Mouse (Mus musculus) heart, embryonic 14.5 days (tissue): ENCODE data around the gene Ly6g6f. TPM values are rescaled to one million over a fixed set of nuclear protein-coding genes. Genes with fewer than 3 reads are reported as not detected.
"Not testable (repeated sequence)": the region's sequence is repeated elsewhere in the genome, so short reads cannot be mapped to it uniquely, and the experiment has no call there.

Experiments
- ATAC-seq: fragments of 200-750 bp; cut with Nextera tagmentation; 2 replicates; pipeline ENCODE4 v1.8.0; 2017; ENCODE audit warnings: low read depth, moderate TSS enrichment; ENCODE audit not compliant: insufficient number of reproducible peaks, insufficient read depth, low FRiP score
- H3K27ac ChIP-seq, 2 experiments: fragments of 200-500 bp in 1 of 2; fragments of 300-500 bp in 1 of 2; sonication (generic) in 1 of 2; replicated peaks in 1 of 2; 2 replicates each; pipeline ENCODE4 v1.5.1; 2012 to 2014; ENCODE audit warnings: low read depth in 2 of 2, low read length in 2 of 2, control low read depth in 1 of 2, mild to moderate bottlenecking in 1 of 2, mixed read lengths in 1 of 2; ENCODE audit not compliant: control insufficient read depth in 1 of 2, insufficient read depth in 1 of 2
- H3K27me3 ChIP-seq: fragments of 300-500 bp; sonication (generic); 2 replicates; pipeline ENCODE4 v1.6.1; 2014; ENCODE audit warnings: mild to moderate bottlenecking, low read length, control low read depth; ENCODE audit not compliant: control insufficient read depth, insufficient read depth
- H3K36me3 ChIP-seq: fragments of 300-500 bp; sonication (generic); 2 replicates; pipeline ENCODE4 v1.6.1; 2014; ENCODE audit warnings: mild to moderate bottlenecking, control low read depth, low read length, mixed read lengths; ENCODE audit not compliant: control insufficient read depth, insufficient read depth
- H3K4me1 ChIP-seq, 2 experiments: fragments of 200-500 bp in 1 of 2; fragments of 300-500 bp in 1 of 2; sonication (generic) in 1 of 2; 2 replicates each; pipeline ENCODE4 v1.6.1; 2012 to 2014; ENCODE audit warnings: low read length in 2 of 2, control low read depth in 1 of 2, mixed read lengths in 1 of 2; ENCODE audit not compliant: control insufficient read depth in 2 of 2, insufficient read depth in 2 of 2
- H3K4me2 ChIP-seq: fragments of 300-500 bp; sonication (generic); 2 replicates; pipeline ENCODE4 v1.6.1; 2014; ENCODE audit warnings: mild to moderate bottlenecking, low read length
- H3K4me3 ChIP-seq, 2 experiments: fragments of 200-500 bp in 1 of 2; fragments of 300-500 bp in 1 of 2; sonication (generic) in 1 of 2; 2 replicates each; pipeline ENCODE4 v1.5.1; 2012 to 2014; ENCODE audit warnings: low read length in 2 of 2, mild to moderate bottlenecking in 2 of 2, control low read depth in 1 of 2, low read depth in 1 of 2, moderate library complexity in 1 of 2; ENCODE audit not compliant: control insufficient read depth in 1 of 2, insufficient read depth in 1 of 2
- H3K9ac ChIP-seq: fragments of 300-500 bp; sonication (generic); 2 replicates; pipeline ENCODE4 v1.6.1; 2014; ENCODE audit warnings: mild to moderate bottlenecking, low read length
- H3K9me3 ChIP-seq: fragments of 300-500 bp; sonication (generic); 2 replicates; pipeline ENCODE4 v1.6.1; 2016; ENCODE audit warnings: low read length, control low read depth; ENCODE audit not compliant: control insufficient read depth
- WGBS: fragments of 180-500 bp; shearing (Covaris S2); extraction: QIAGEN DNeasy Blood & Tissue Kit; methylation state at CpG from one replicate; pipeline ENCODE4 v1.1.7; 2014; 5-methylcytosine and 5-hydroxymethylcytosine counted together
- polyA plus RNA-seq: library from polyadenylated mRNA; unstranded; fragments of >200 nt; fragmentation: Nextera tagmentation; extraction: Ambion mirVana; gene quantifications from 2 replicates; pipeline ENCODE4 v1.2.1, GENCODE M21; 2014

Ly6g6f gene
- polyA plus RNA-seq, 1 experiment from 2014 or later, result not detected

DNA sequence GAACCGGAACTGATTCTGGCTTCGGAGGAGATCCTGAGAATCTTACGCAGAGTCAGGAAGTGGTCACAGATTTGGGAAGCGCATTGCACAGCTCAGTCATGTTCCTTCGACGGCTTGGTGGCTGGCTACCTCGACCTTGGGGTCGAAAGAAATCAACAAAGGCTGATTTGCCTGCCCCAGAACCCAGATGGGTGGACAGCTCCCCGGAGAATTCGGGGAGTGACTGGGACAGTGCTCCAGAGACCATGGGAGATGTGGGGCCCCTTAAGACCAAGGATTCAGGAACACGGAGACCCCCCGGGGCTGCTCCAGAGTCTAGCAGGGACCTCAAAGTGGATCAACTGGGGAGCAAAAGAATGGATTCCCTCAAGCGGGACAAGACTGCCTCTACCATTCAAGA lies 41.6 kb upstream of the Ly6g6f start:
- 62% methylated on average over 13 of the region's 13 CpGs for WGBS
- peak overlapping the region; percentile 76 for H3K4me2 ChIP-seq
- H3K4me3 ChIP-seq, result peak overlapping the region; percentile 65 to 78
- peak overlapping the region in 1 of 2 experiments; percentile 83; a peak in 2 of 4 replicates for H3K27ac ChIP-seq
- H3K9me3 ChIP-seq, result no peaks in the 10 kb centered on the region
- no peaks in the 10 kb centered on the region for H3K27me3 ChIP-seq
- H3K36me3 ChIP-seq, result peaks cover 39% of the 10 kb centered on the region
- peak overlapping the region; percentile 84 for H3K9ac ChIP-seq
- peaks cover 9 to 13% of the 10 kb centered on the region in 2 experiments for H3K4me1 ChIP-seq
- no peak for ATAC-seq

DNA sequence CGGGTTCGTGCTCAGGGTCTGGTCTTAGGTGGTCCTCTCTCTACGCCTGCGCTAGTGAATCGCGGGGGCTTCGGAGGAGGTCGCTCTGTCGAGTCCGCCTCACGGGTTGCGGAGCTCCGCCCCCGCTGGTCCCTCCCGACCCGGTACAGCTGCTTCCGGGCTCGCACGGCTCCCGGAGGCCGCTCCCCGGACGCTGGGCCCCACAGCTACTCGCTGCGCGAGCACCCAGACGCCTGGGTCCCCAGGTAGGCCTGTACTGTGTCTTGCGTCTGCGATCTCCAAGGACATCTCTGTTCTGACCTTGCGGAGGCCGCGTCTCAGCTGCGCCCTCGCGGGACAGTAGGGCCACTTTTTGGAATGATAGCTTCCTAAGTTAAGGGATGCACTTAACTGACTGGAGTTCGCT lies 40.8 kb upstream of the Ly6g6f start, which contains the start of gene D17H6S53E:
TSS of gene D17H6S53E (plus strand) at position 168 of the 406 bp plus-strand sequence.
- 0% methylated on average over 36 of the region's 36 CpGs for WGBS
- peak; percentile 54 for ATAC-seq
- H3K9me3 ChIP-seq, result no peaks in the 10 kb centered on the region

DNA sequence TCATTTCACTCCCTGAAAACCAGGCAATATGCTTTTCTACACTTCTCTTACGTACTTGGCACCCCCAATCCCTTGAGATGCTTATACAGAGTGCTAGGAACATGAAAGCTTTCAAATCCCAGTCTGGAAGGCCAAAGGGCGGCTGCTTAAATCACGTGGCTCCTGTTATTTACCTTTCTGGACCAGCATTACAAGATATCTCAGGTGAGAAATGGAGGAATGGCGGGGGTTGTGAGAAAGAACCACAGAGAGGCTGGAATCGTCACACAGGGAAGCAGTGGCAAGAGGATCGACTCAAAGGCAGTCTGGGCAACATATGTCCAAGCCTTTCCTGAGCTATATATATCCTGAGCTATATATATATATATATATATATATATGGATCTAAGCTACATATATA lies 40.2 kb upstream of the Ly6g6f start:
- Histone ChIP-seq H3K4me2 (peak overlapping the region; percentile 76), H3K36me3 (peaks cover 39% of the 10 kb centered on the region), H3K27ac (peak overlapping the region in 1 of 2 experiments; percentile 83; a peak in 2 of 4 replicates), H3K27me3 (no peaks in the 10 kb centered on the region), H3K9me3 (no peaks in the 10 kb centered on the region), H3K9ac (peak overlapping the region; percentile 84), H3K4me3 (peak overlapping the region; percentile 65 to 78), H3K4me1 (peaks cover 9 to 14% of the 10 kb centered on the region in 2 experiments)
- 21% methylated on average over 6 of the region's 6 CpGs for WGBS
- ATAC-seq, result no peak

More for the DNA sequence above, 40.8 kb upstream of the Ly6g6f start, which contains the start of gene D17H6S53E:
- Histone ChIP-seq H3K27ac (peak within 1 kb of the TSS; percentile 82 to 83), H3K4me1 (peaks cover 9 to 13% of the 10 kb centered on the region in 2 experiments), H3K4me3 (peak within 1 kb of the TSS; percentile 65 to 78), H3K27me3 (no peaks in the 10 kb centered on the region), H3K36me3 (peaks cover 39% of the 10 kb centered on the region), H3K4me2 (peak within 1 kb of the TSS; percentile 76), H3K9ac (peak within 1 kb of the TSS; percentile 84)

DNA sequence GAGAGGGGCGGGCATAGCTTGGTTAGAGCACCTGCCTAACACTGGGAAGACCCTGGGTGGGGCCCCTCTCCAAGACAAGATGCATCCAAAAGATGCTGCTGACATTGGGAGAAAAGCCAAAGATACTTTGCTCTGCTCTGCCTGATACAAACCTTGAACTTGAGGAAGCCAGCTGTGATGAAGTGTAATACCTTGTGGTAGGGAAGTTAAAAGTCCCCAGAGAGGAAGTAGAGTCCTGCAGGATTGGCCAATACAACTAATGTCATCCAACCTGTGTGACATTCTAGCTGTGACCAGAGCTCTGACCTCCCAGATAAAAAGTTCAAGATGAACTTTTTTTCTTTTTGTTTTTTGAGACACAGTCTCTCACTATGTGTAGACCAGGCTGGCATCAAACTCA lies 39.7 kb upstream of the Ly6g6f start:
- WGBS, result 94% methylated on average over 1 of the region's 1 CpGs
- Histone ChIP-seq H3K9ac (peak overlapping the region; percentile 84), H3K4me2 (peak overlapping the region; percentile 76), H3K9me3 (no peaks in the 10 kb centered on the region), H3K27me3 (no peaks in the 10 kb centered on the region), H3K4me1 (peaks cover 11 to 19% of the 10 kb centered on the region in 2 experiments), H3K27ac (no peak overlapping the region), H3K36me3 (peaks cover 34% of the 10 kb centered on the region), H3K4me3 (no peak overlapping the region)
- ATAC-seq, result no peak

DNA sequence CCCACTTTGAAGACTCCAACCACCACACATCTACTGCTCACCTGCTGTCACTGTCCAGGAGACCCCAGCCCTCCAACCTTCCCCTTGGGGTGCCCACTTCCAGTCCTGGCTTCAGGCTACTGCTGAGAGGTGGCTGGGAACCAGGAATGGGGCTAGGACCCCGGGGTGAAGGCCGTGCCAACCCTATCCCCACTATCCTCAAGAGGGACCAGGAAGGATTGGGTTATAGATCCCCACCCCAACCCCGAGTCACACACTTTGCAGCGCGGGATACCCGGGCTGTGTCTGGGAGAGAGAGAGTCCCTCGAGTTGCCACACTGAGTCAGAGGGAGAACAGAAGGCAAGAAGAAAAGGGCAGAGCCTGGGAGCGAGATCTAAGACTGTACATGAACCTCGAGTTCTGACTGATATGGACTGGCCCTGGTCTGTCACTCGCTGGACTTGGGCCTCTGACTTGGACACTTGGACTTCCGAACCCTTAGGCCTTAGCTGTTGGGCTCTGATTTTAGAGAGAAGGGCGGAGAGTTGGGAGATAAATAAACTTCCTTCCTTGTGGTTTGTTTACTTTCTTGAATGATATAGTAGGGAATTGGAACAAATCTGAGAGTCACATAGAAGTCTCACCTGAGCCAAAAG lies 39.0 kb upstream of the Ly6g6f start:
- H3K4me3 ChIP-seq, H3K9me3 ChIP-seq, H3K4me2 ChIP-seq, ATAC-seq, H3K27ac ChIP-seq, H3K27me3 ChIP-seq, H3K9ac ChIP-seq: not testable (repeated sequence)
- WGBS, result 94% methylated on average over 12 of the region's 12 CpGs
- peaks cover 11 to 23% of the 10 kb centered on the region in 2 experiments for H3K4me1 ChIP-seq
- peaks cover 33% of the 10 kb centered on the region for H3K36me3 ChIP-seq

DNA sequence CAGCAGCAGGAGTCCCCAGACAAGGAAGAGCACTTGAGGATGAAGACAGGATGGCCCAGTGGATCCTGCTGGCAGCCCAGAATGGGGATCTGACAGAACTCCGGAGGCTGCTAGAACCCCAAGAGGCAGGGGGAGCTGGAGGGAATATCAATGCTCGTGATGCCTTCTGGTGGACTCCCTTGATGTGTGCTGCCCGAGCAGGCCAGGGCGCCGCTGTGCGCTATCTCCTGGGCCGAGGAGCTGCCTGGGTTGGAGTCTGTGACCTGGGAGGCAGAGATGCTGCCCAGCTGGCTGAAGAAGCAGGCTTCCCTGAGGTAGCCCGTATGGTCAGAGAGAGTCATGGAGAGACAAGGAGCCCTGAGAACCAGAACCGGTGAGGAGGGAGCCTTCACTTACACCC lies 37.9 kb upstream of the Ly6g6f start:
- WGBS, result 89% methylated on average over 9 of the region's 9 CpGs
- H3K9ac ChIP-seq, H3K27me3 ChIP-seq, H3K27ac ChIP-seq, H3K9me3 ChIP-seq, ATAC-seq, H3K4me2 ChIP-seq, H3K4me3 ChIP-seq: not testable (repeated sequence)
- peaks cover 38% of the 10 kb centered on the region for H3K36me3 ChIP-seq
- peaks cover 11 to 23% of the 10 kb centered on the region in 2 experiments for H3K4me1 ChIP-seq

DNA sequence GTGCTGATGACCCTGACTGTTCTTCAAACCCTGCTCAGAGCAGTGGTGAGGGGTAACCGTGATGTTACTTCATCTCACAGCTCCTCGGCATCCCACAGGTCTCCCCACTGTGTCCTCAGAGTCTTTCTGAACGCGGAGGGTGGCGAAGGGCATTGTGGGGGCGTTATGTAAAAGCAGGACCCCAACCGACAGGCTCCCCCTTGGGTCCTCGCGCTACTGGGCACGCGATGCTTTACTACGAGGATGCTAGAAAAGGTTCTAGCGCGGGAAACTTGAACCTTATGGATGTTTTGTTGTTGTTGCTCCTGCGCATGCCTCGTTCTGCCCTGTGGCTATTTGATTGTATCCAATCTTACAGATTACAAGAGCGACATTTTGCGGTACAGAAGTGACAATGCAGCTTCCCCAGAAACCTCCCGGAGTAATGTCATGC lies 36.5 kb upstream of the Ly6g6f start, which contains the start of gene Csnk2b:
TSS of gene Csnk2b (minus strand) at position 183 of the 433 bp plus-strand sequence.
- Histone ChIP-seq H3K27me3 (no peaks in the 10 kb centered on the region), H3K4me2 (peak within 1 kb of the TSS; percentile 96), H3K27ac (peak within 1 kb of the TSS; percentile 80 to 83), H3K9me3 (no peaks in the 10 kb centered on the region), H3K4me1 (peaks cover 4 to 23% of the 10 kb centered on the region in 2 experiments), H3K9ac (peak within 1 kb of the TSS; percentile 98), H3K36me3 (peaks cover 47% of the 10 kb centered on the region), H3K4me3 (peak within 1 kb of the TSS; percentile 77 to 94)
- no peak for ATAC-seq
- WGBS, result under 1% methylated on average over 19 of the region's 19 CpGs
